Mouse (Mus musculus) kidney, adult 9 months (tissue): Measurements from ENCODE around the gene Coq9.
"Not testable (repeated sequence)": the region's sequence is repeated elsewhere in the genome, so short reads cannot be mapped to it uniquely, and the experiment has no call there.

Experiments
- DNase-seq: peaks from one replicate; pipeline ENCODE4 v3.0.0; 2022

The Coq9 gene

DNA sequence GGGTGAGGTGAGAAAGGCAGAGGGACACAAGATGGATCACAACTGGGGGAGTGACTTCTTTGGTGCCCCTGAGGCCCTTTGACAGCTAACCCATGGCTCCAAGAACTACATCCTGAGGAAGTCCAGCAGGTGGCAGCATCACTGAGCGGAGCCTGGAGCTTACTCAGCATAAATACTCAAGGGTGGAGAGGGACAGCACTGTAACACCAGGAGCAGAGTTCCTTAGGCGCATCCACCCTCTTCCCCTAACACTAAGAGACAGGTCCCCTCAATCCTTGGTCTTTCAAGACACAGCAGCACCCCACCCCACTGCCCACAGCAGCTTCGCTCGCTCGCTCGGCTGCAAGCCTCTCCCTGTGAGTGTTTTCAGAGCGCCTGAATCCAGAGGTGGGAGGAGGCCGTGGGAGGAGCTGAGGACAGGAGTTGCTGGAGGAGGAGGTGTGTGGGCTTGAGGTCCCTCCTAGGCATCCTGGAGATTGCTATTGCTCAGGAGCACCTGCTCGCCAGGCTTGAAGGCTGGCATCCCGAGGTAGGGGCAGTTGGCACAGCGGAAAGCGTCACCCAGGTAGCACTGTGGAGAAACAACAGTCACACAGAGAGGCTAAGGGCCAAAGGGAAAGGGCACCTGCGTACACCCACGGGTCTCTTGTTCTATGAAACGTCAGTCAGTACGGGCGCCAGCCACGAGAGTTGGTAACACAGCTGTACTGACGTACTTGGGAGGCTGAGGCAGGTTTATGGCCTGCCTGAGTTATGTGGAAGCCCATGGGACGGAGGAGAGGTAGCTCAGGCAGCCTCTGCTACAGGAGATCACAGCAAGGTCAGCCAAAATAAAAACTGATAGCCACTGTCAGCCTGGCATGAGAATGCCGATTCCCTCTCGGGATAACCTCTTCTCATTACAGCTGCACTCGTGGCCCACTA lies 15.2 kb upstream of the Coq9 start:
- DNase-seq: peak; percentile 78

DNA sequence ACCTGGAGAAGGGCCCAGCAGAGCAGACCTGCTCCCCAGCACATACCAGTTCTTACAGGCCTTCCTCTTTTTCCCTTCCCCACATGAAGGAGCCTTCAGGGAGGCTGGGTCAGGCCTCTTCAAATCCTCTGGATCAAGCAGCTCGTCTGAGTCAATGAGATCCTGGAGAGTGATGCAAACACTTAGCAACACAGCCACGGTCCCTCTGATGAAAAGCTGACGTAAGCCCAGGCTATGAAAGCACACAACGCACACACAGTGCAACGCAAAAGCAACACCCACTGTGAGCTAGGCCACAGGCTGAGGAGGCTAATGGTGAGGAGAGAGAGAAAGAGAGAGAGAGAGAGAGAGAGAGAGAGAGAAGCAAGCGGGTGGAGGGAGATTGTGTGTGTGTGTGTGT lies 13.0 kb upstream of the Coq9 start:
- no peak for DNase-seq

DNA sequence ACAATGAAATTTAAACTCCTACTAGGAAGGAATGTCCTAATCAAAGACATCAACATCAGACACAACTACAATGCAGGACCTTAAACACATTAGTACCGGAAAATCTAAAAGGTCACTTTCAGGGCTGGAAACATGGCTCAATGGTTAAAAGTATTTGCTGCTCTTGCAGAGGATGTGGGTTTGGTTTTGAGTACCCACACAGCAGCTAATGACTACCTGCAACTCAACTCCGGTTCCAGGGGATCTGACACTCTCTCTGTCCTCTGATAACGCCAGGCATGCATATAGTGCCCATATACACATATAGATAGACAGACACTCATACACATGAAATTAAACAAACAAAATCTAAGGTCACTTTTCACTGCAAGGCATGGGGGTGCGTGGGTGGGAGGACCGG lies 11.9 kb upstream of the Coq9 start:
- no peak for DNase-seq

DNA sequence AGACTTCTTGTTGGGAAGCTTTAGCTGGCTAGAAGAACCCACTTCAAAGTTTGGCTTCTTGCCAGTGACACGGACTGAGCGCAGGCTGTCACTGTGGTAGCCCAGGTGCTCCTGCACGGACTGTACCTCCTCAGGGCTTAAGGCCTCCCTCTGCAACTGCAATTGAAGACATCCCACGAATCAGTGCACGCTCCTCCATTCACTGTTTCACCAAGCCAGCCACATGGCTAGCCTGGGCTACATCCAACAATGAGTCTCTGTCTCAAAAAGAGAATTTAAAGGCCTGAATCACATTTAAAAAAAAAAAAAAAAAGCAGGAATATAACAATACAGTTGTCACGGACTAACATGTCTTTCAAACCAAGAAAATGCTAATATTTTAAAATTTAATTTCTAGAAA lies 9.8 kb upstream of the Coq9 start:
- no peak for DNase-seq

DNA sequence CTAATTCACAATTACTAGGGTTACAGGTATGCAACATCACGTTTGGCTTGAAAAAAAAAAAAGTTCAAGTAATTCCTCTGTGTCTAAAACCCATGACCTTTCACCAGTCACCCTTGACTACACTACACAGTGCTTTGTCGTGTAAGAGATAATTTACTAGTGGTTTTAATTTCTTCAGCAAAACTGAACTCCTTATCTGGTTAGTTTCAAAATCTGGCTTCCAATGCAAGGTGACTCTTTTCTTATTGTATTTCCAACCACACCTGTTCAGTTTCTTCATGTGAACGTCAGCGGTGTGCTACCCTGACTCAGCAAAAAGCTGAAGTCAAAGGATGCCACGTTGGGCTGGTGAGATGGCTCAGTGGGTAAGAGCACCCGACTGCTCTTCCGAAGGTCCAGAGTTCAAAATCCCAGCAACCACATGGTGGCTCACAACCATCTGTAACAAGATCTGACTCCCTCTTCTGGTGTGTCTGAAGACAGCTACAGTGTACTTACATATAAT lies 4.2 kb upstream of the Coq9 start:
- DNase-seq: peak; percentile 54

DNA sequence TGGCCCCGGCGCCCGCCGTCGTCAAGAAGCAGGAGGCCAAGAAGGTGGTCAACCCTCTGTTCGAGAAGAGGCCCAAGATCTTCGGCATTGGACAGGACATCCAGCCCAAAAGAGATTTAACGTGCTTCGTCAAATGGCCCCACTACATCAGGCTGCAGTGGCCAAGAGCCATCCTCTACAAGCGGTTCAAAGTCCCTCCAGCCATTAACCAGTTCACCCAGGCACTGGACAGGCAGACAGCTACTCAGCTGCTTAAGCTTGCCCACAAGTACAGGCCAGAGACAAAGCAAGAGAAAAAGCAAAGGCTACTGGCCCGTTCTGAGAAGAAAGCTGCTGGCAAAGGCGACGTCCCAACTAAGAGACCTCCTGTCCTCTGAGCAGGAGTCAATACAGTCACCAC lies 2.4 kb upstream of the Coq9 start:
- peak; percentile 45 for DNase-seq

DNA sequence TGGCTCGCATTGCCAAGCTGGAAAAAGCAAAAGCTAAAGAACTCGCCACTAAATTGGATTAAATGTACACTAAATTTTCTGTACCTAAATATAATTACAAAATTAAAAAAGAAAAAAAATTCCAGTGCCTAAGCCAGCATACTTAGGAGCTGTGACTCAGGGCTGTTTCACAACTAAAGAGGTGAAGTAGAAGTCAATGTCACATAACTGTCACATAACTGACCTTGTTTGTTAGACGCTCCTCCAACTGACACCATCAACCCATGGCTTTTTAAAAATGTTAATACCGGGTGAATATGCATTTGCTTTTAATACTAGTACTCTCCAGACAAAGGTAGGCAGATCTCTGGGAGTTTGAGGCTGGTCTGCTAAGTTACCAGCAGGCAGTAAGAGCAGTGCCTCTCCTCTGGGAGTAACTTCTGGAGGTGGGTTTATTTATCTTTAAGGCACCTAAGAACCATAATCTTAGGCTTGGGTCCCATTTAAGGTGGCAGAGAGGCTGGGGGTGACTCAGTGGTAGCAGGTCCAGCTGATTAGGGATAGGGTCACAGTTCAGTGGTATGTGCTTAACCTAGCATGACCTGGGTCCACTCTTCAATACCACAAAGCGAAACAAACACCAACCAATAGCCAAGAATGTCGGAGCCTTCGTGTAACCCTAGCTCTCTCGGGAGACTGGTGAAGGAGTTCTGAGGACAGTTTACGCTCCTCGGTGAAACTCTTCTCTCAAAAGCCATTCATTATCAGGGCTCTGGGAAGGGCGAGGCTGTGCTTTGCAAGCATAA lies 1.5 kb upstream of the Coq9 start:
- no peak for DNase-seq

DNA sequence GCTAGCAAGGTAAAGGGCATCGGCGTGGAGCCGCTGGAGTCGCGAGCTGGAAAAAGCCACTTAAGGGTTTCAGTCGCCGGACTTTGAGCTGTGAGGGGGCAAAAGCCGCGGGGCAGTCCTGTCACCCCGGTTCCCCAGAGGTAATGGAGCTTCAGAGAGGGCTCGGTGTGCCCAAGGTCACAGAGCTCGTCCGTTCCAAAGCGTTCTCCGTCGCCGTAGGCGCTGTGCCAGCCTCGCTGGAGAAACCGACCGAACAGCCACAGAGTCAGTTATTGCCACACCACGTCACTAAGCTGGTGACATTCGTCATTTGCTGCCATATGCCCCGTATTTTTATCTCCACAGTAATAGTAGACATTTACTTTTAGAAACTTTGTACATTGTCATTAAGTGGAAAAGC lies 479 bp downstream of the Coq9 start:
- peak; percentile 85 for DNase-seq

DNA sequence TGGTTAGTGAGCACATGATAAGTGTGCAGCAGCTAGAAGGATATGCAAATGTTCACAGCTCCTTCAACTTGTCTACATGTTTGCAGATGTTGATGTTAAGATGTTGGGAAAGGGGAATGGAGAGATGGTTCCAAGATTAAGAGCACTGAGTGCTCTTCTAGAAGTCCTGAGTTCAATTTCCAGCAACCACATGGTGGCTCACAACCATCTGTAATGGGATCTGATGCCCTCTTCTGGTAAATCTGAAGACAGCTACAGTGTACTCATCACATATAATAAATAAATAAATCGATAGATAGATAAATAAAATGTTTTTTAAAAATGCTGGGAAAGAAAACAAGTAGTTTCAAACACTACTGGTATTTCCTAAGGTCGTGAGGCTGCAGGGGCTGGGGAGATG lies 3.1 kb downstream of the Coq9 start:
- DNase-seq: no peak

DNA sequence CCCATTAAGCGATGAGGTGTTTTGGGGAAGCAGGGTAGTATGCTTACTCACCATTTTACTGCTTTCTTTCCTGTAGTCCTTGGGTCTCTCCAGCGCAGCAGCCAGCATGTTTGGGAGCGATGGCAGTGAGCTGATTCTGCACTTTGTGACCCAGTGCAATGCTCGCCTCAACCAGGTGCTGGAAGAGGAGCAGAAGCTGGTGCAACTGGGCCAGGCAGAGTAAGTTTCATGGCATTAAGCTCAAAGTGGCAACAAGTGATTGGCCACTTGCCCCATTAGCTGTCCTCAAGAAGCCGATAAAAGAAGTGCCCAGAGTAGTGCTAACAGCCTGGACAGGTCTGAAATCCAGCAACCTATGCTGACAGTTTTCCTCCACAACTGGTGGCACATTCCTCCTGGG lies 11.9 kb downstream of the Coq9 start:
- no peak for DNase-seq

DNA sequence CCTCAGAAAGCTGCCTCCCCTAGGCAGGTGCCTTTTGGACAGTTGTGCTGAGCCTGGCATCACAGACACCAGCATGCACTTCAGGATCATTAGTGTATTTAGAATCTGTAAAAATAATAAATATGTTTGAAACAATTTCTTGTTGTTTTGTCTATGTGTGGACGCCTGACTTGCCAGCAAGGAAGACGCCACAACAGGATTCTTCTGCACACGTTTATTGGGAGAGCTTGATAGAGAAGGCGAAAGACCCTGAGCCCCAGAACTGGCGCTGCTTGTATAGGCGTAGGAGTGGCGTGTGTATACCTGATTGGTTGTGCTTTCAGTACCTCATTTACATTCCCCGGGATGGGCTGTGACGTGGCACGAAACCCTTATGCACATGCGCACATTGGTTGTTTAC lies 16.6 kb downstream of the Coq9 start:
- DNase-seq: not testable (repeated sequence)

DNA sequence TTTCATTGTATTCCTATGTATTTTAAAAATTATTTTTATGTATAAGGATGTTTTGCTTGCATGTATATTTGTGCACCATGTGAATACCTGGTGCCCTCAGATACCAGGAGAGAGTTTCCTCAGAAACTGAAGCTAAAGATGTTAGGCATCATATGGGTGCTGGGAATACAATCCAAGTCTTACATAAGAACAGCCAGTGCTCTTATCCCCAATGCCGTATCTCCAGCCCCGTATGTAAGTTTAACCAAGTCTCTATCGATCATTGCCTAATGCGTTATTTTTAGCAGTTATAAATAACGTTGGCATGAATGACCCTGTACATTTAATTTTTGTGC lies 18.9 kb downstream of the Coq9 start:
- DNase-seq: no peak

DNA sequence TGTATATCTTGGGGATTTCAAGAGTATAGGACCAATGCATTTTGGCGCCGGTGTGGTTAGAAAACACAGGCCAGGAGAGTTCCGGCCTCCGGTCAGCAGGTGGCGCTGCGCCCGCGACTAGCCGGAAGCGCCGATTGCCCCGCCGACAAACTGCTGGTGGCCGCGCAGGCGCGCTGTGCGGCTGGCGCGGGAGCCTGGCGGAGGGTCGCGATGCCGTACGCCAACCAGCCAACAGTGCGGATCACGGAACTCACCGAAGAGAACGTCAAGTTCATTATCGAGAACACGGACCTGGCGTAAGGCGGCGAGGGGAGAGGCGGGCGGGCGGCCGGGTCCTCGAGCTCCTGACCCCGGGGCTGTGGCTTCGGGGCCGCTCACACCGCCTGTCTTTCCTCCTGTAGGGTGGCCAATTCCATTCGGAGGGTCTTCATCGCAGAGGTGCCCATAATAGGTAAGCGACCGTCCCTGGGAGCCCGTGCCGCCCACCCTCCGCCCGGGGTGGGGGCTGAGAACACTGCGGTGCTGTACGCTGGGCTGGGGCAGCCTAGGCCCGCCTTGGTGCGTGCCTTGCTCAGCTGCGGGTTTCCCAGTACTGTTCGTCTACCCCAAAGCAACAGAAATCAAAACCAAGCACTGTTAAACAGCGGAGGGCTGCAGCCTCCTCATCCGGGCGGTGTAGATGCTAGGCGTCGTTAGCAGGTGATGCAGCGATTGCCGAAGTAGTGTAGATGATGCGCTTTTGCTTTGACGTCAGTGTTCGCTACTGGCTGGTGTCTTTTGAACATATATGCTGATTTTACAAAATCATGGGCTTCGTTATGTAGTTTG lies 19.4 kb downstream of the Coq9 start, which contains the start of gene Polr2c:
TSS of gene Polr2c (plus strand) at position 105 of the 828 bp plus-strand sequence.
- DNase-seq: peak; percentile 89

DNA sequence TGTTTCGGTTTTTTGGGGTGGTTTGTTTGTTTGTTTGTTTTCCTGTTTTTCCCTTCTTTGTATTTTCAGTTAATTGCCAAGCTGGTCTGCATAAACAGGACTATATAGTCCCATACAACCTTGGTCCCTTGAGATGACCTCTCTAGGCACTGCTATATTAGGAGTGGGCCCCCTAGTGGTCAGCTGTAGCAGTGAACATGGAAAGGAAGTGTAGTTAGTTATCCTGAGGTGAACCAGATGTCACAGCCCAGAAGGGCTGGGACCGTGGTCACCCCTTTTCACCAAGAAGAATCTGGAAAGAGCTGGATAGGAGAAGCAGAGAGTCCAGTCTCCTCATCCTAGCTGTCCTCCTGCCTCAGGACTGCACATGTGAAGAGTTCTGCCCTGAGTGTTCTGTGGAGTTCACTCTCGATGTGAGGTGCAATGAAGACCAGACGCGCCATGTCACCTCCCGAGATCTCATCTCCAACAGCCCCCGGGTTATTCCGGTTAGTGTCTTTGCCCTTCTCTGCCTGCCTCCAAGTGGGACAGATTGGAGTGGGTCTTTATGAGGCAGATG lies 23.3 kb downstream of the Coq9 start:
- peak; percentile 82 for DNase-seq

DNA sequence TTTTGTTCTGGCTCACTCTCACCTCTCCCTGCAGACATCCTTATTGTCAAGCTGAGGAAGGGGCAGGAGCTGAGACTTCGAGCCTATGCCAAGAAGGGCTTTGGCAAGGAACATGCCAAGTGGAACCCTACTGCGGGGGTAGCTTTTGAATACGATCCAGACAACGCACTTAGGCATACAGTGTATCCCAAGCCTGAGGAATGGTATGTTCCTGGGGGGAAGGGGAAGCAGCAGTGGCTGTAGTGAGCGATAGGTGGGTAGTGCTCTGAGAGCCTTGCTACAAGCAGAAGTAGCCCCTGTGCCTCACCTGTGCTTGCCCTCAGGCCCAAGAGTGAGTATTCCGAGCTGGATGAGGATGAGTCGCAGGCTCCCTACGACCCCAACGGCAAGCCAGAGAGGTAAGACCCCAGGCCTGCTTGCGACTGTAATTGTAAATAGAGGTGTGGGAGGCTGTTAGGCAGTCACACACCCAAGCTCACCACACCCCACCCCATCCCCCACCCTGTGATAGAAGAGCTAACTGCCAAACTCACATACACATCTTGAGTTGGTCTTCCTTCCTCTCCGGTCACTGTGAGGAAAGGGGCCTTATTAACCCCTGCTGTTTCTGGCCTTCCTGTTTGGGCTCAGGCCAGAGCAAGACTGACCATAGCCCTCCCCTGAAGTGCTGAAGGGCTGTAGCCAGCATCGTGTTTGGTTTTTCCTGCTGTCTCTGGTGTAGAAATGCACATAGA lies 24.5 kb downstream of the Coq9 start:
- no peak for DNase-seq

DNA sequence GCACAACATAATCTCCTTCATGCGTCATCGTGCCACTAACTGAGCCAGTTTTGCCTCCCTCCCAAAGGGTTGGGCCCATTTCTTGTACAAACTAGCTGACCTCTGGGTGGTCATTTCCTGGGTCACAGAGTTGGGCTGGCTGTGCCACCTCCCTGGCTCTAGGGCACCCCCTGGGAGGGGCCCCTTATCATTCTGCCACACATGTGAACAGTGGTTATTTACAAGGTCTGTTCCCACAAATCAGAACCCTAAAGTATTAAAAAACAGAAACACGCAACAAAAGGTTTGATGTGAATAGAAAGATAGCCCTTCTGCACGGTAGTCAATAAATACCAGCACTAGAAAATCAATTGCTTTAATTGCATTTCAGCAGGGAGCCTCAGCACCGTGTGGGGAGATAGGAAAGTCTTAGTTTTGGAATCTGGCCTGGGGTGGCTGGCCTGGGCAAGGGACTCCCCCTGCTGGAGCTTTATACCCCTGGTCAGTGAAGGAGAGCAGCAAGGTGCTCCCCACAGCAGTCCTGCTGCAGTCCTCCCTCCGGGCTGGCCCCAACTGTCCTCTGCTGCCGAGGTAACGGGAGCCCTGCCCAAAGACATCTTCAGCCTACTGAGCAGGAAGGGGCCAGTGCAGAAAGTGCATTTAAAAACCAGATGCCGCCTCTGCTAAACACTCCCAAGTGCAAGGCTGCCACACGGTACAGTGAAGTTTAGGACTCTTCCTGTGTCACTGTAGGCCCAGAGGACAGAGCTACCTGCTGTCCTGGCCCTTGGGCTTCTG lies 26.0 kb downstream of the Coq9 start:
- DNase-seq: no peak

DNA sequence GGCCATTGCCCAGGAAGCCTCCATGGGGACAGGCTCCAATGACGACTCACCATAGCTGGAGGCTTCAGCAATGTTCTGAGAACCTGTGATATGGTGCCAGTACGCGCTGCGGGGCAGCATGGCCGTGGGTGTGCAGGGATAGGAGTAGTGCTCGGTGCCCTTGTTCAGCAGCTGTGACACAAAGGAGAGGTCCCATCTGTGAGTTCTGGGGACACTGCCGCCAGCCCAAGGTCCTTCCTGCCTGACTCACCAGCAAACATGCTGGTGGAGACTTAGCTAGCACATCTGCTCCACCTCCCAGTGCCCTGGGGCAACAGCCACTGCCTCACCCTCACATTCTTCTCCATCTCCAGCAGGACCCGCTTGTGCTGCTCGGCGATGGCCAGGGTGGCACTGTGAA lies 27.2 kb downstream of the Coq9 start:
- no peak for DNase-seq

DNA sequence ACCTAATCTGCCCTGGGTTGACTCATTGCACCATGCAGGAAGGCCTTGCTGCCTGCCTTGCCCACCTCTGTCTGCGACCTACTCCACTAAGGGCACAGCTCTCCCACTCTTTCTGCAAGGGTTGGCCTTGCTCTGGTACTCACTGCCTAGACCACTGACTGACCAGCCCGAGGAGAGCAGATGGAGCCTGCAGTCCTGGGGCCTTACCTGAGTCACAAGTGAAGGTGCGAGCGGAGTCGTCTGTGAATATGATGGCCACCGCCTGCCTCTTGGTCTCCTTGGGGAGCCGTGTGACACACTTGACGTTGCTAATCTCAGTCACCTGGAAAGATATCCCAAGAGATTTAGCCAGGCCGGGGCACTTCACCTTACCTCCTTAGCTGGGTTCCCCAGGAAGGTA lies 28.8 kb downstream of the Coq9 start:
- DNase-seq: no peak

DNA sequence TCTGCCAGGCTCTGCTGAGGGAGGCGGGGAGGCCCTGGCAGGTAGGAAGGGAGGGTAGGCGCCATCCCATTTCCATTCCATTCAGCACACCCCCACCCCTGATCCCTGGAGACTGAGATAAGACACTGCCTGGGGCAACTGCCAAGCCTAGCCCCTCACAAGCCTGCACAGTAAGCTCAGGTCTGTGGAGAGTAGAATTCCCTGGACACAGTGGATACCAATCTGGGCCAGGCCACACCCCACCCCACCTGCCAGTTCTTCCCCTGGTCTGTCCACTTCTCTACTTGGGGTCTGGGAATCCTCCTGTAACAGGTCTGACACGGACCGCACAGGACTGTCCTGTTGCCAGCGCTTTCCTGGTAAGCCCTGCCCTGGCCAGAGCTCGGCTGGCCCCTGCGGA lies 31.0 kb downstream of the Coq9 start:
- no peak for DNase-seq

DNA sequence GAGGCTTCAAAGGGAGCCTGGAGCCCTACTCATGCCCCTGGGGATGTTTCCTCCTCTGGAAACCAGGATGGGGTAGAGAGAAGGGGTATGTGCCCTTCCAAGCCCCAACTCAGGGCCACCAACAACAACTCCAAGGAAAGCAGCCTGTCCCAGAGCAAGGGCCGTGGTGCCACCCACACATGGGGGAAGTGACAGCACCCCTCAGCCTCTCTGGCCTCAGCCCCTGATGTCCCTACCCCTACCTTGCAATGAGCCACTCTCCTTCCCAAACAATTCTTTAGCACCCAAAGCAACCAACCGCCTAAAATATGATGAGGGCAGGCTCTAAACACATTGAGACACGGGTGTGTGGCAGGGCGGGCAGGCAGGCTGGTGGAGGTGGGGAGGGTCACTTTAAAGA lies 31.9 kb downstream of the Coq9 start:
- DNase-seq: no peak

DNA sequence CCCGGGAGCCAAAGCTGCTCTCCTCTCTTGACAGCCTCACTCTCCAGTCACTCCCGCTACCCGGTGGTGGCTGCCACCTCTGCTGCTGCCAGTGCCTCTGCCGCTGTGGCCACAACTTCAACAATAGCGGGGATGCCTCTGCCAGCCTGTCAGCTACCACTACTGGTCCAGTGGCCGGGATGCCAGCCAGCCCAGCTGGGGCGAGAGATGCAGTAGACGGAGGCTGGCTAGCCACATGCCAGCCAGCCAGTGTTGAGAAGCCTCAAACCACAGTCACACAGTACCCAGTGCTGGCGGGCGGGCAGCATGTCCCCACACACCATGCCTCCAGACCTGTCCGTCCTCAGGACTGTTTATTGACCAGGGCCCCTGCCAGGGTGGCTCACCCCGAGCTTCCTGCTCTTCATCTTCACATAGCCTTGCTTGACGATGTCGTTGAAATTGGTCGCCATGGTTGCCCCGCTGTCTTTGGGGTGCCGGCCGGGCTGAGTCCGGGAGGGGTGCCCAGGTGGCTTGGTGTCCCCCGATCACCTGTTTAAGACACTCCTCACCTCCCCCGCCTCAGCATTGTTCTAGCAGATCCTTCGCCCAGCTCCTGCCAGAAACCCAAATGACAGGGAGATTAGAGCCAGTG lies 32.5 kb downstream of the Coq9 start:
- DNase-seq: no peak
